Mouse (Mus musculus) adrenal gland, adult 10 weeks (tissue): ENCODE data around the gene Acsm2. TPM values are rescaled to one million over a fixed set of nuclear protein-coding genes. Genes with fewer than 3 reads are reported as not detected.

Experiments
- polyA plus RNA-seq: library from polyadenylated mRNA; stranded (reverse); fragments of 350-450 nt; fragmentation: Illumina TruSeq; extraction: RNeasy Lipid Tissue Mini Kit (QIAGEN cat#74804); gene quantifications from one replicate; pipeline ENCODE4 v1.2.3, GENCODE M21; 2014; ENCODE audit warnings: low read depth, low replicate concordance

The Acsm2 gene
- not detected for polyA plus RNA-seq

GRCm38 (mm10) chr7:119554040-119554439 lies at the start of gene Acsm2:
Acsm2 (plus strand) TSS chr7:119554340.

GRCm38 (mm10) chr7:119519163-119519562 lies 35.0 kb upstream of the Acsm2 start, which contains the start of gene Acsm5:
Acsm5 (plus strand) TSS chr7:119519463.

GRCm38 (mm10) chr7:119523389-119523788 lies 30.8 kb upstream of the Acsm2 start, which contains the start of gene Pdilt:
Pdilt (minus strand) TSS chr7:119523489.

GRCm38 (mm10) chr7:119606664-119607076 lies 52.5 kb downstream of the Acsm2 start, which contains the start of gene Acsm1:
Acsm1 (plus strand) TSS chr7:119607026.

Other genes with a start within 250 kb of the Acsm2 start
- not detected for gene Gp2, start 95.1 kb upstream of the Acsm2 start, polyA plus RNA-seq
- not detected for gene Umod, start 75.1 kb upstream of the Acsm2 start, polyA plus RNA-seq
- gene Acsm5, start 34.9 kb upstream of the Acsm2 start, polyA plus RNA-seq = 1.1 TPM
- gene Pdilt, start 30.9 kb upstream of the Acsm2 start, polyA plus RNA-seq = not detected
- gene Acsm1, start 52.7 kb downstream of the Acsm2 start, polyA plus RNA-seq = not detected
- gene Acsm4, start 135.7 kb downstream of the Acsm2 start, polyA plus RNA-seq = not detected
- gene Thumpd1, start 166.5 kb downstream of the Acsm2 start, polyA plus RNA-seq = 66.9 TPM
- gene Acsm3, start 206.6 kb downstream of the Acsm2 start, polyA plus RNA-seq = 137 TPM
- 14.9 TPM for gene Rexo5, start 239.7 kb downstream of the Acsm2 start, polyA plus RNA-seq
- gene Eri2, start 239.7 kb downstream of the Acsm2 start, polyA plus RNA-seq = 24.7 TPM